Mouse (Mus musculus): ENCODE measurements around the gene Glis1. TPM values are rescaled to one million over a fixed set of nuclear protein-coding genes. Genes with fewer than 3 reads are reported as not detected.

Glis1 gene
- total and polyA plus RNA-seq, 2 experiments from 2014 or later: 0.11 TPM; not detected in 1

DNA sequence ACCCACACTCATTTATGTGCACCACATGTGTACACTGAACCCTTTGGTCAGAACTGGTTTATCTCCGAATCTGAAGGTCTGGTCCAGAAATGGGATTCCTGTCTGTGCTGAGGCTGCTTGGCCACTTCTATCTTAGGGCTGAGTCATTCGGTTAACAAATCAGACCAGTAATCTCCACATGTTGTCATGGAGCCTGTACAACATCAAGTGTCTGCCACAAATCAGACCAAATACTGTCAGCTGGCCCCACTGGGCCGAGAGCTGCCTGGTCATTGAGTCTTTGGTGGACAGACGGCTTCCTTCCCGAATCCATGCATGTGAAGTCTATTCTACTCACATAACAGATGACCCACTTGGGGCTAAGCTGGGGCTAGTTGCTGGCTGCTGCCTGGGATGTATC, 58.6 kb downstream of the Glis1 start:
- WGBS: 37% methylated on average over 5 of the region's 5 CpGs
- Histone ChIP-seq H3K36me3 (replicated peaks; ENCODE audit: control insufficient read depth, insufficient read depth, low read length) (no peaks in the 10 kb centered on the region), H3K9me3 (replicated peaks; ENCODE audit: control insufficient read depth, low read length) (no peaks in the 10 kb centered on the region), H3K9ac (replicated peaks; ENCODE audit: low read depth, low read length) (no peak overlapping the region), H3K27ac (ENCODE audit: low read depth) (no peak overlapping the region), H3K4me3 (ENCODE audit: low read depth, low read length) (no peak overlapping the region), H3K4me1 (ENCODE audit: control insufficient read depth, insufficient read depth) (no peaks in the 10 kb centered on the region), H3K27me3 (ENCODE audit: control insufficient read depth, insufficient read depth, low read length) (no peaks in the 10 kb centered on the region), H3K4me2 (ENCODE audit: low read depth, low read length) (no peak overlapping the region)
- TF ChIP-seq EP300 (IDR thresholded peaks at IDR 0.05; ENCODE audit: low read depth) (no peak), CTCF (IDR thresholded peaks at IDR 0.05; ENCODE audit: low read depth) (no peak)
- ATAC-seq (ENCODE audit: insufficient read depth, low read depth) (no peak), DNase-seq (ENCODE audit: low spot score) (no peak)

DNA sequence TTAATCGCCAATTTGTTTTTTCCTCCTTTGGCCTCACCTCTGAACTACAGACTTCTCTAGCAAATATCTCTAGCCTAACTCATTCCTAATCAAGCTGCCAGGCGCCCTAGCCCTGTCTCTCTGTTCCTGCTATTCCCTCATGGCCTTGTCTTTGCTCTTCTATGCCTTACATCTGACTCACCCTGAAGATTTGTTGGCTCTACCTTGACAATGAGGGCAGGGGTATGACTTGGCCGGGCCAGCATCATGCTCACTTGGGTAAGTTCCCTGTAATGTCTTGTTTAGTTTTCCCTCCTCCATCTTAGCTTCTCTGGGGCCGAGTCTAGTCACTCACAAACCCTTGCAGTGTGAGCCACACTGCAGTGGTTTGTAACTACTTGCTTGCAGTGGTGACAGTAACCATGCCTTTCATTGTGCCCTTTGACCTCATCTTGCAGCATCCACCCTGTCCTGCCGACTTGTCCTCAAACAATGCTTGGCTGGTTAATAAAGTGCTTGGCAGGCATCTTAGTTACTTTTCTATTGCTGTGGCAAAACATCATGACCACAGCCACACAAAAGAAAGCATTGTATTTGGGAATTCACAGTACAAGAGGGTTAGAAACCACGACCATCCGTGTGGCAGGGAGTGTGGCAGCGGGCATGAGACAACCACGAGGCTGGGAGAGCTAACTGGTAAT, 61.5 kb downstream of the Glis1 start:
- Histone ChIP-seq H3K9ac (replicated peaks; ENCODE audit: low read depth, low read length) (no peak overlapping the region), H3K4me3 (ENCODE audit: low read depth, low read length) (no peak overlapping the region), H3K4me2 (ENCODE audit: low read depth, low read length) (no peak overlapping the region), H3K36me3 (replicated peaks; ENCODE audit: control insufficient read depth, insufficient read depth, low read length) (no peaks in the 10 kb centered on the region), H3K27ac (ENCODE audit: low read depth) (no peak overlapping the region), H3K9me3 (replicated peaks; ENCODE audit: control insufficient read depth, low read length) (no peaks in the 10 kb centered on the region), H3K4me1 (ENCODE audit: control insufficient read depth, insufficient read depth) (no peaks in the 10 kb centered on the region), H3K27me3 (ENCODE audit: control insufficient read depth, insufficient read depth, low read length) (no peaks in the 10 kb centered on the region)
- 84% methylated on average over 9 of the region's 9 CpGs for whole genome bisulfite sequencing
- ATAC-seq (ENCODE audit: insufficient read depth, low read depth): no peak
- TF ChIP-seq EP300 (IDR thresholded peaks at IDR 0.05; ENCODE audit: low read depth): no peak
- DNase-seq (ENCODE audit: low spot score): no peak

DNA sequence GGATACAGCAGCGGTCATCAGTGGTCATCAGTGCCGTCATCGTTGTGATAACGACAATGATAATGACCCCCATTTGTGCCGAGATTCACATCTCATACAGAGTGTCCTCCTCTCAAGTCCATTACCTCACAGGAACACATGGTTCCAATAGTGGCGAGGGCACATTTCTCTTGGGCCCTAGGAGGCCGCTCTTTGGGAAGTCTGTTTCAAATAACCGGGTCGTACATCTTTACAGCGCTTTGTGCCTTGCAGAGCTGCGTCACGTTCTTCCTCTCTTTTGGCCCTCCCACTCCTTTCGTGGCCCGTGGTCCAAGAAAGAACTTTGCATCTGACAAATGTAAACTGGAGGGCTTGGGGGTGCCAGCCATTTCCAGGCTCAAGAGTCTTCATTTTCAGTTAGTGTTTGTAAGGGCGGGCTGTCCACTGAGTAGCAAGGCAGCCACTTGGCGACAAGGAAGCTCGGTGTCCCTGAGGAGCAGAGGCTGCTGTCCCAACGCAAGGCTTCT, 63.1 kb downstream of the Glis1 start:
- DNase-seq (ENCODE audit: low spot score): no peak
- H3K27me3 ChIP-seq (ENCODE audit: control insufficient read depth, insufficient read depth, low read length): no peaks in the 10 kb centered on the region
- ATAC-seq (ENCODE audit: insufficient read depth, low read depth): no peak

DNA sequence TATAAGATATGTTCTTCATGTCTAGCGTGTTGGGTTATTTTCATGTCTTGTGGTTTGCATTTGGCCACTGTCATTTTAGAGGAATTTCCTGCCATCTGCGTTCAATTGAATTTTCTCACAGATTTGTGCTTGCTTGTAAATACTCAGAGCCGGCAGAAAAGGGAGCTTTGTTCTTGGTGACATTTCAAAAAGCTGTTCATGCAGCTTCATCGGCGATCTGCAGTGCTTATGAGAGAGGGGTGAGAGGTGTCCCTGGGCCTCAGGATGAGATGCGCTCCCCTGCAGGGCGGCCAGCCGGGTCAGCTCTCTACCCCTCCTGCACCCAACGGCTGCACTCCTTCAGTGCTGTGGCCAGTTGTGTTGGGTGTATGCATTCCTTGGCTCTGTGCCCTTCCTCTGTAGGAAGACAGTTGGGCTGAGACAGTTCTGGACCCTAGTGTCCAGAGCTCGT, 68.2 kb downstream of the Glis1 start:
- H3K9me3 ChIP-seq (replicated peaks; ENCODE audit: control insufficient read depth, low read length): no peaks in the 10 kb centered on the region
- H3K4me3 ChIP-seq (ENCODE audit: low read depth, low read length): no peak overlapping the region
- H3K4me1 ChIP-seq (ENCODE audit: control insufficient read depth, insufficient read depth): no peaks in the 10 kb centered on the region
- no peak overlapping the region for H3K4me2 ChIP-seq (ENCODE audit: low read depth, low read length)
- TF ChIP-seq EP300 (IDR thresholded peaks at IDR 0.05; ENCODE audit: low read depth) (no peak), CTCF (IDR thresholded peaks at IDR 0.05; ENCODE audit: low read depth) (no peak)
- 48% methylated on average over 10 of the region's 10 CpGs for WGBS
- no peak overlapping the region for H3K9ac ChIP-seq (replicated peaks; ENCODE audit: low read depth, low read length)
- H3K27me3 ChIP-seq (ENCODE audit: control insufficient read depth, insufficient read depth, low read length): no peaks in the 10 kb centered on the region
- DNase-seq (ENCODE audit: low spot score) (peak; percentile 10), ATAC-seq (ENCODE audit: insufficient read depth, low read depth) (no peak)
- no peaks in the 10 kb centered on the region for H3K36me3 ChIP-seq (replicated peaks; ENCODE audit: control insufficient read depth, insufficient read depth, low read length)
- H3K27ac ChIP-seq (ENCODE audit: low read depth): no peak overlapping the region

More for the DNA sequence above, 63.1 kb downstream of the Glis1 start:
- H3K4me1 ChIP-seq (ENCODE audit: control insufficient read depth, insufficient read depth): no peaks in the 10 kb centered on the region
- no peaks in the 10 kb centered on the region for H3K36me3 ChIP-seq (replicated peaks; ENCODE audit: control insufficient read depth, insufficient read depth, low read length)
- H3K4me2 ChIP-seq (ENCODE audit: low read depth, low read length): no peak overlapping the region
- H3K27ac ChIP-seq (ENCODE audit: low read depth): no peak overlapping the region
- H3K4me3 ChIP-seq (ENCODE audit: low read depth, low read length): no peak overlapping the region
- WGBS: 74% methylated on average over 18 of the region's 18 CpGs
- no peak for TF ChIP-seq EP300 (IDR thresholded peaks at IDR 0.05; ENCODE audit: low read depth)
- TF ChIP-seq CTCF (IDR thresholded peaks at IDR 0.05; ENCODE audit: low read depth): no peak
- H3K9ac ChIP-seq (replicated peaks; ENCODE audit: low read depth, low read length): no peak overlapping the region
- no peaks in the 10 kb centered on the region for H3K9me3 ChIP-seq (replicated peaks; ENCODE audit: control insufficient read depth, low read length)

DNA sequence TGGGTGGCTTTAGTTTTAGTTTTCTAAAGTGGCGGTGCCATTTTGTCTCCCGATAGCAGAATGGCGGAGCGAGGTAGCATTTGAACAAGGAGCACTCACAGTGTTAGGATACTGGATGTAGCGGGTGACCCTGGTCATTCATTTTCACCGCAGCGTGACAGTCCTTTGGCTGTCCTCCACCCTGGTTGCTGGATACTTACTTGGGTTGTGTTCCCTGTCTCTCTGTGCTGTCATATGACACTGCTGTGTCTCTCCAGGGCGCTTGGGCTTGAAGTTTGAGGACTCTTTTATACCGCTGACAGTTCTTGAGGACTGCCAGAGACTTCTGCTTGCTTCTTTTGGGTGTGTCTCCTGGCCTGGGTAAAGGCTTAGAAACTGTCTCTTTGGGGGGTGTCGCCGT, 80.6 kb downstream of the Glis1 start:
- no peaks in the 10 kb centered on the region for H3K4me1 ChIP-seq (ENCODE audit: control insufficient read depth, insufficient read depth)
- H3K4me3 ChIP-seq (ENCODE audit: low read depth, low read length): no peak overlapping the region
- TF ChIP-seq CTCF (IDR thresholded peaks at IDR 0.05; ENCODE audit: low read depth): no peak
- TF ChIP-seq EP300 (IDR thresholded peaks at IDR 0.05; ENCODE audit: low read depth): no peak
- no peak overlapping the region for H3K9ac ChIP-seq (replicated peaks; ENCODE audit: low read depth, low read length)
- 84% methylated on average over 11 of the region's 11 CpGs for WGBS
- no peaks in the 10 kb centered on the region for H3K36me3 ChIP-seq (replicated peaks; ENCODE audit: control insufficient read depth, insufficient read depth, low read length)
- ATAC-seq (ENCODE audit: insufficient read depth, low read depth) (no peak), DNase-seq (ENCODE audit: low spot score) (no peak)
- 0 out of 2 replicates have a peak, but pooled peaks cover 3% of the 10 kb centered on the region for H3K27me3 ChIP-seq (ENCODE audit: control insufficient read depth, insufficient read depth, low read length)
- no peak overlapping the region for H3K27ac ChIP-seq (ENCODE audit: low read depth)
- no peak overlapping the region for H3K4me2 ChIP-seq (ENCODE audit: low read depth, low read length)
- H3K9me3 ChIP-seq (replicated peaks; ENCODE audit: control insufficient read depth, low read length): no peaks in the 10 kb centered on the region

DNA sequence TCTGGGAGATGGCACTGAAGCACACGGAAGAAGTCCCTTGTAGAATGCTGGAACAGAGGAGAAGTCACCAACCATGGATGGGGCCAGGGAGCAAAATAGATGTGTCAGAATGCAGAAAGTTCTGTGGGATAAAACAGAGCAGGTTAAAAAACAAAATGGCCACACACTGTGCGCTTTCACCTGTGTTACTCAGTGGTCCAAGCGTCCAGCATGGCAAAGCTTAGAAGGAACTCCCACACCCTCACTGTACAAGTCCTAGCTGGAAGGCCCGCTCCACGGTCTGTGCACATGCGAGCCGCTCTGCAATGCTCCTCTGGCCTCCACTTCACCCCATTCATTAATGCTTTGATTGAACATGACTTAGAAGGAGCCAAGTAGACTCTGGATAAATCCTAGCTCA, 81.2 kb downstream of the Glis1 start:
- TF ChIP-seq CTCF (IDR thresholded peaks at IDR 0.05; ENCODE audit: low read depth): no peak
- no peak for TF ChIP-seq EP300 (IDR thresholded peaks at IDR 0.05; ENCODE audit: low read depth)
- Histone ChIP-seq H3K9ac (replicated peaks; ENCODE audit: low read depth, low read length) (no peak overlapping the region), H3K36me3 (replicated peaks; ENCODE audit: control insufficient read depth, insufficient read depth, low read length) (no peaks in the 10 kb centered on the region), H3K4me3 (ENCODE audit: low read depth, low read length) (no peak overlapping the region), H3K9me3 (replicated peaks; ENCODE audit: control insufficient read depth, low read length) (no peaks in the 10 kb centered on the region), H3K27ac (ENCODE audit: low read depth) (no peak overlapping the region), H3K4me1 (ENCODE audit: control insufficient read depth, insufficient read depth) (no peaks in the 10 kb centered on the region), H3K27me3 (ENCODE audit: control insufficient read depth, insufficient read depth, low read length) (0 out of 2 replicates have a peak, but pooled peaks cover 3% of the 10 kb centered on the region), H3K4me2 (ENCODE audit: low read depth, low read length) (no peak overlapping the region)
- 89% methylated on average over 7 of the region's 7 CpGs for WGBS
- ATAC-seq (ENCODE audit: insufficient read depth, low read depth) (no peak), DNase-seq (ENCODE audit: low spot score) (no peak)

All from heart, postnatal 0 days (tissue).